8 mouse cellular contexts compared by ENCODE assay signal in the genomic region with DNA sequence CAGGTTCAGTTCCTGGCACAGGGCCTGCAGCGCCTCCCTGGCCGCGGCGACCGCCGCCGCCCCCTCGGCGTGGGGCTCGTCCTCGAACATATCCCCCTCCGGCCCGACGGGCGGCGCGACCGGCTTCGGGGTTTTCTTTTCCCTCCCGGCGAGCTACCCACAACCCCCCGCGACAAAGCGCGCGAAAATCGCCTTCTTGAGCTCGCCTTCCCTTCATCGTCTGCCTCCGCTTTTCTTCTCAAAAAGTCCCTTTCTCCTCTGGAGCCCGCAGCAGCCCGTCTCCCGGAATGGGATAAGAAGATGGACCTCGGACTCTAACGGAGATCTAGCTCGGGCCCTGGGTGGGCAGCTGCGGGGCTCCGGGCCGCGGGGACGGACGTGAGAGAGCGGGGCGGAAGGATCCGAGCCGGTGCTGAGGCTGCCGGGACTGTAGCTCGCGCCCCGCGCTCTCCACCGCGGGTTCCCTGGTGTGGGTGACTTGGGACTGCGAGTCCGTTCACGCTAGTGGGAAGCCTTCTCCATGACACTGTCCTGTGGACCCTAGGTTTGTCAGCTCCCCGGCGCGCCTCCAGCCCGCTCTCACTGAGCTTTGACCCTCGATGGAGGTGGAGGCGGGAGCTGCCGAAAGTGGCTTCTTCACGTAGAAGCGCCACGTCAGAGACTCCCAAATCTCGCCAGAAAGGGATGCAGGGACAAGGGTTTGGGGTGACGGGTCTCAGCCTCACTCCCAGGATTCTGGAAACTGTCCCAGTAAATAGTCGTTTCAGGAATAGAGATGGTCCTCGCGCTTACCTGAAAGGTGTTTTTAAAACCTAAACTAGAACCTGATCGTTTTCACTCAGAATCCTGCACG. TPM values are rescaled to one million over a fixed set of nuclear protein-coding genes. Genes with fewer than 3 reads are reported as not detected.
DNase-seq lines count a peak whose midpoint lies in the region; ATAC-seq lines count a peak whose summit lies in the region.

Gene Rbl1 (minus strand): TSS at position 169 of the 853 bp plus-strand sequence.

- H3K27ac ChIP-seq in hindbrain, embryonic 11.5 days (ENCODE audit: low read depth, low read length) = peak within 1 kb of the TSS; percentile 94

- H3K27me3 ChIP-seq in hindbrain, embryonic 11.5 days (ENCODE audit: control insufficient read depth, insufficient read depth, low read length) = no peaks in the 10 kb centered on the region

- H3K9ac ChIP-seq in hindbrain, embryonic 11.5 days (ENCODE audit: low read depth, low read length) = peak within 1 kb of the TSS; percentile 85

- H3K4me1 ChIP-seq in hindbrain, embryonic 11.5 days (replicated peaks; ENCODE audit: control insufficient read depth, insufficient read depth, low read length) = no peaks in the 10 kb centered on the region

- peak; percentile 93 for ATAC-seq in frontal cortex, adult (ENCODE audit: low TSS enrichment)
- peak; percentile 89 for ATAC-seq in hindbrain, embryonic 11.5 days (ENCODE audit: low FRiP score)

- peak within 1 kb of the TSS; percentile 75 for H3K4me3 ChIP-seq in hindbrain, embryonic 11.5 days (ENCODE audit: low read depth, low read length)

- H3K36me3 ChIP-seq in hindbrain, embryonic 11.5 days (ENCODE audit: control insufficient read depth, insufficient read depth, low read length) = no peaks in the 10 kb centered on the region

- WGBS in hindbrain, embryonic 11.5 days = 1% methylated on average over 65 of the region's 73 CpGs

- peak within 1 kb of the TSS; percentile 85 for H3K4me2 ChIP-seq in hindbrain, embryonic 11.5 days (replicated peaks; ENCODE audit: low read depth, low read length)

- H3K9me3 ChIP-seq in hindbrain, embryonic 11.5 days (ENCODE audit: control insufficient read depth, low read length) = no peaks in the 10 kb centered on the region

- DNase-seq in MEL-GATA-1-ER (ENCODE audit: extremely low read depth, low read depth) = peak; percentile 76
- DNase-seq in cerebellum, adult 8-10 months = peak; percentile 92
- DNase-seq in hindbrain, embryonic 11.5 days (ENCODE audit: low spot score) = peak; percentile 97
- DNase-seq in layer of hippocampus, postnatal 10 days (ENCODE audit: low spot score in 2 of 2) = peak; percentile 87 to 91
- peak; percentile 94 for DNase-seq in lung, postnatal 10 days
- DNase-seq in ovary, postnatal 36 days (ENCODE audit: low spot score) = peak; percentile 88
- DNase-seq in thymus, postnatal 25 days = peak; percentile 93

RNA-seq across cellular contexts. Expression of gene Rbl1, which starts in this region (rescaled TPM):
- polyA plus RNA-seq in hindbrain, embryonic 11.5 days (2014; fragmentation: Nextera tagmentation; extraction: Ambion mirVana) = 29.9 and 31.8 TPM in 2 replicates
- 1 to 10 TPM; 2.5 to 3.4 TPM for total RNA-seq in layer of hippocampus, postnatal 10 days (2021)

Comparison
In these comparisons a context has a peak if more than half of its experiments do, and no peak if none do; other contexts are left out.
1. Peak in every context shown above with its lines: DNase-seq, ATAC-seq, H3K4me3 ChIP-seq and H3K27ac ChIP-seq.